9 mouse cellular contexts compared by ENCODE assay signal in the genomic region with DNA sequence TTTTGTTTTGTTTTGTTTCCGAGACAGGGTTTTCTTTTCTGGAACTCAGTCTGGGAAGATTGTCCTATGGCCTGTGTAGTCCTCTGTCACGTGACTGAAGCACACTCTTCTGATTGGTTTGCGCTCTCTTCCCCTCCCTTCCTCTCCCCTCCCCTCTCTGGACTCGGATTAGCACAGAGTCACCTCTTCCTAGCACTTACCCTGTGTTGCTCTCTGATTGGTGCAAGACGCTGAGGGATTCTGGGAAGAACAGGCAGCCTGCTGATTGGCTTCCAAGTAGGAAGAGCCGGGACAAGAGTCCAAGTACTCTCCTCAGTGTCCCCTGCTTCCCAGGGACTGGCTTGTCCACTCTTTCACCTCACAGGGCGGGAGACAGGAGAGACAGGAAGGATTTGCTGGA. TPM values are rescaled to one million over a fixed set of nuclear protein-coding genes. Genes with fewer than 3 reads are reported as not detected.
DNase-seq lines count a peak whose midpoint lies in the region; ATAC-seq and TF ChIP-seq lines count a peak whose summit lies in the region.
"Had no signal": no experiment of that assay in that cellular context is flagged by ENCODE, and none has a peak within 500 bp of the region (broad histone marks: within the 10 kb centered on the region; RNA-seq: fewer than 3 reads in every experiment).

No protein-coding gene starts in this region.

- H3K27me3 ChIP-seq in forebrain, embryonic 12.5 days: peaks cover 40% of the 10 kb centered on the region
- H3K27me3 ChIP-seq in forebrain, embryonic 14.5 days (replicated peaks; ENCODE audit: control insufficient read depth, insufficient read depth, low read length): no peaks in the 10 kb centered on the region; the same call in 1 of the 2 replicates
- H3K27me3 ChIP-seq in testis, adult 2 months (ENCODE audit: control insufficient read depth, insufficient read depth, low read length): no peaks in the 10 kb centered on the region
- H3K27me3 ChIP-seq in lung, postnatal 0 days (replicated peaks; ENCODE audit: insufficient read depth, low read length): no peaks in the 10 kb centered on the region

- TF ChIP-seq CTCF in testis, adult 2 months (IDR thresholded peaks at IDR 0.05; ENCODE audit: control insufficient read depth, insufficient read depth, insufficient replicate concordance, low read depth, low read length): no peak
- TF ChIP-seq CTCF in lung, postnatal 0 days (IDR thresholded peaks at IDR 0.05): no peak
- TF ChIP-seq CTCF in layer of hippocampus, adult 2 months (conservative IDR thresholded peaks at IDR 0.05): no peak

- TF ChIP-seq POLR2A in testis, adult 2 months (IDR thresholded peaks at IDR 0.05; ENCODE audit: control insufficient read depth, low read depth, low read length): peak; percentile 36; the same call in 1 of the 2 replicates

- peaks cover 21% of the 10 kb centered on the region for H3K4me1 ChIP-seq in forebrain, embryonic 12.5 days
- H3K4me1 ChIP-seq in forebrain, embryonic 14.5 days (ENCODE audit: control insufficient read depth, insufficient read depth, low read length): peaks cover 4% of the 10 kb centered on the region; the same call in 1 of the 2 replicates
- peaks cover 2% of the 10 kb centered on the region; the same call in 1 of the 2 replicates for H3K4me1 ChIP-seq in testis, adult 2 months (ENCODE audit: control insufficient read depth, insufficient read depth, low read length)
- 0 out of 2 replicates have a peak, but pooled peaks cover 5% of the 10 kb centered on the region for H3K4me1 ChIP-seq in lung, postnatal 0 days (ENCODE audit: insufficient read depth, low read depth, low read length)

- no peaks in the 10 kb centered on the region for H3K9me3 ChIP-seq in forebrain, embryonic 12.5 days
- H3K9me3 ChIP-seq in forebrain, embryonic 14.5 days (replicated peaks; ENCODE audit: control insufficient read depth, low read length): no peaks in the 10 kb centered on the region
- H3K9me3 ChIP-seq in lung, postnatal 0 days (ENCODE audit: low read length): no peaks in the 10 kb centered on the region
- H3K9me3 ChIP-seq: forebrain, embryonic 15.5 days had no signal

- no peak for DNase-seq in forebrain, embryonic 14.5 days (ENCODE audit: low spot score)
- DNase-seq in testis, postnatal 10 days (ENCODE audit: low spot score): no peak
- peak; percentile 49 for DNase-seq in lung, postnatal 0 days (ENCODE audit: low spot score)
- no peak for DNase-seq in layer of hippocampus, adult 2 months (ENCODE audit: low spot score in 2 of 2)
- no peak for DNase-seq in thymus, postnatal 0 days (ENCODE audit: low spot score)
- DNase-seq in cerebellum, postnatal 10 days: no peak

- WGBS in forebrain, embryonic 12.5 days: 57% methylated on average over 7 of the region's 7 CpGs
- 59% methylated on average over 7 of the region's 7 CpGs for WGBS in forebrain, embryonic 14.5 days
- 50% methylated on average over 7 of the region's 7 CpGs for WGBS in lung, postnatal 0 days

- no peak overlapping the region for H3K9ac ChIP-seq in forebrain, embryonic 12.5 days
- no peak overlapping the region for H3K9ac ChIP-seq in forebrain, embryonic 14.5 days (ENCODE audit: low read length)
- no peak overlapping the region for H3K9ac ChIP-seq in lung, postnatal 0 days (replicated peaks; ENCODE audit: low read depth)
- H3K9ac ChIP-seq: forebrain, embryonic 15.5 days had no signal

- no peak overlapping the region for H3K4me3 ChIP-seq in forebrain, embryonic 12.5 days (replicated peaks)
- H3K4me3 ChIP-seq in forebrain, embryonic 14.5 days (ENCODE audit: low read depth, low read length): no peak overlapping the region
- H3K4me3 ChIP-seq in testis, adult 2 months (ENCODE audit: control insufficient read depth, low read depth, low read length): no peak overlapping the region; the same call in 1 of the 2 replicates
- no peak overlapping the region for H3K4me3 ChIP-seq in lung, postnatal 0 days (ENCODE audit: low read depth, low read length)
- no peak overlapping the region for H3K4me3 ChIP-seq in layer of hippocampus, adult 2 months
- H3K4me3 ChIP-seq: forebrain, embryonic 15.5 days had no signal

- H3K4me2 ChIP-seq in forebrain, embryonic 12.5 days: no peak overlapping the region
- no peak overlapping the region for H3K4me2 ChIP-seq in forebrain, embryonic 14.5 days (ENCODE audit: low read length)
- no peak overlapping the region for H3K4me2 ChIP-seq in lung, postnatal 0 days (replicated peaks; ENCODE audit: low read depth, low read length)
- H3K4me2 ChIP-seq: forebrain, embryonic 15.5 days had no signal

- no peak overlapping the region for H3K27ac ChIP-seq in forebrain, embryonic 12.5 days
- no peak overlapping the region for H3K27ac ChIP-seq in forebrain, embryonic 14.5 days (ENCODE audit: low read depth, low read length)
- H3K27ac ChIP-seq in testis, adult 2 months (ENCODE audit: control insufficient read depth, insufficient read depth, low read depth, low read length): peak overlapping the region; percentile 41; the same call in 1 of the 2 replicates
- H3K27ac ChIP-seq in lung, postnatal 0 days (ENCODE audit: low read length): no peak overlapping the region
- no peak overlapping the region for H3K27ac ChIP-seq in layer of hippocampus, adult 2 months
- H3K27ac ChIP-seq: forebrain, embryonic 15.5 days had no signal

- no peak for TF ChIP-seq EP300 in lung, postnatal 0 days (IDR thresholded peaks at IDR 0.05)

- ATAC-seq in forebrain, embryonic 12.5 days (ENCODE audit: low FRiP score): peak; percentile 45; the same call in 1 of the 2 replicates
- no peak for ATAC-seq in forebrain, embryonic 14.5 days
- peak; percentile 30 for ATAC-seq in lung, postnatal 0 days
- ATAC-seq: forebrain, embryonic 15.5 days had no signal

- no peaks in the 10 kb centered on the region for H3K36me3 ChIP-seq in forebrain, embryonic 12.5 days (replicated peaks)
- H3K36me3 ChIP-seq in forebrain, embryonic 14.5 days (ENCODE audit: control insufficient read depth, insufficient read depth, low read length): no peaks in the 10 kb centered on the region
- no peaks in the 10 kb centered on the region for H3K36me3 ChIP-seq in testis, adult 2 months (ENCODE audit: control insufficient read depth, insufficient read depth, low read length)
- H3K36me3 ChIP-seq in lung, postnatal 0 days (ENCODE audit: insufficient read depth, low read length): no peaks in the 10 kb centered on the region
- H3K36me3 ChIP-seq: forebrain, embryonic 15.5 days had no signal

RNA-seq across cellular contexts. Expression of gene Casz1, which starts 26.1 kb away (rescaled TPM):
- polyA plus RNA-seq in forebrain, embryonic 12.5 days (2016; fragmentation: Nextera tagmentation; extraction: Ambion mirVana): 2.8 and 3.1 TPM in 2 replicates
- 0.57 and 1.1 TPM in 2 replicates for polyA plus RNA-seq in forebrain, embryonic 14.5 days (2014; fragmentation: Nextera tagmentation; extraction: Ambion mirVana)
- 8.5 and 9.8 TPM in 2 replicates for polyA plus RNA-seq in testis, adult 2 months (2012; rRNA removed)
- polyA plus RNA-seq in lung, postnatal 0 days (2015; fragmentation: Nextera tagmentation; extraction: Ambion mirVana): 9.7 and 10.3 TPM in 2 replicates
- total RNA-seq in layer of hippocampus, adult 2 months (2021): under 1 TPM; 0.34 to 0.56 TPM
- 2.5 and 3.0 TPM in 2 replicates for polyA plus RNA-seq in thymus, postnatal 0 days (2015; fragmentation: Nextera tagmentation; extraction: Ambion mirVana)
